Mouse (Mus musculus) telencephalon, adult 2 months (tissue): ENCODE measurements around the gene Ank.
"Not testable (repeated sequence)": the region's sequence is repeated elsewhere in the genome, so short reads cannot be mapped to it uniquely, and the experiment has no call there.

Experiments used
- DNase-seq: peaks from one replicate; pipeline ENCODE4 v3.0.0-alpha.2; 2011; ENCODE audit warnings: low read depth, low spot score

Ank gene

DNA sequence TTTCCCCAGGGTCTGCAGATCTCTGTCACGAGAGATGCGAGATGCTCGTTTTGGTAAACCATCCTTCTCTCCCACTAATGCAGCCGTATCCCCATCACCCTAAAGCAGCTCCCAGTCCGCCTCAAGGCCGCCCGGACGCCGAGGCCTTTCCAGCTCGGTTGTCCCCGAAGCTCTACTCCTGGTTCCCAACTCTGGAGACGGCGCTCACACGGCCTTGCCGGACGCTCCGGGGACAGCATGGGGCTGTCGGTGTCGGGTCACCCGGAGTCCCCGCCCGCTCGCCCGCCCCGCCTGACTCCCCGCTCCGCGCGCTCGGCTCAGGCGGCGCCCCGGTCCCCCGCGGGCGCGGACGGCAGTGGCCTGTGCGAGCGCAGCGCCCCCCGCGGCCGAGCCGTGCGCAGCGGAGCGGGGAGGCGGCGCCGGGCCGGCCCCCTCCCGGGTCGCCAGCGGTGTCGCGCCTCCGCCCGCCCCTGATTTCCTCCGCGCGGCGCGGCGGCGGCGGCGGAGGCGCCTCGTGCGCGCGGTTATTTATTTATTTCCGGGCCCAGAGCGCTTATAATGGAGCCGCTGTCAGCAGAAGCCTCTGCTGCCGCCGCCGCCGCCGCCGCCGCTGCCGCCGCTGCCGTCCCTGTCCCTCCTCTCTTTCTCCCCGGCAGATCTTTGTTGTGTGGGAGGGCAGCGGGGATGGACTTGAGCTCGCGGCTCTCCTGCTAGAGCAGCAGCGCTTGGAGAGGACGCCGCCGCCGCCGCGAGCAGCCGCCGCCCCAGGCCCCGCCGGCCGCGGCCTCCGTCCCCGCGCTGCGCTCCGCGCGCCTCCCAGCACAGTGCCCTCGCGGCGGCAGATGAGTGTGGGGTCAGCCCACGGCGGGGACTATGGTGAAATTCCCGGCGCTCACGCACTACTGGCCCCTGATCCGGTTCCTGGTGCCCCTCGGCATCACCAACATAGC is at the start of gene Ank:
Ank (plus strand) TSS at position 547 of the 950 bp plus-strand sequence.
- no peak for DNase-seq

DNA sequence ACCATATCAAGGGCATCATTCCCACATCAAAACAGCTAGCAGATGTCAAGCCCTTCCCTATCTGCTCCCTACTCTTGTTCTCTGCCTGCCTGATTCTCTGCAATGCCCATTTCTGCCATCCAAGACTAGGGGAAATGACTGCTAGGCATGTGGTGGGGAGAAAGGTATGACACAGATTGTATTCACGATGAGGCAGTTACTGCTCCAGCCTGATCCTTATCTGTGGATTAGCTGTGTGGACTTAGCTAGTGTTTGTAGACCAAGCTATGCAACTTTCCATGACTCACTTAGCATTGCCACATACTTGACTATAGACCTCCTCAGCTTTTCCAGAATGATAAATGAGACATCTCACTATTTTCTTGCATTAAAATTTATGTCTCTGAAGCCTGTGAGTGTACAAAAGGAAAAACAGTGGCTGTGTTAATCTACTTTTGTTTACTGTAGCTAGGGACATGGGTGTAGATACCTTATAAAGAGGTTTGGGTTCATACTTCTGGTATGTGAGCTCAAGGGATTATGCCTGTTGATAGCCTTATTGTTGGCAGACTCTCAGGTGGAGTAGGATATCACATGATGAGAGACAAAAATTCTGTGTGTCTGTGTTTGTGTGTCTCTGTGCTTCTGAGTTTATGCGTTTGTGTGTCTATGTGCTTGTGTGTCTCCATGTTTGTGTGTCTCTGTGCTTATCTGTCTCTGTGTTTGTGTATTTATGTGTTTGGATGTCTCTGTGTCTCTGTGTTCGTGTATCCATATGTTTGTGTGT is 47.7 kb upstream of the Ank start:
- no peak for DNase-seq

DNA sequence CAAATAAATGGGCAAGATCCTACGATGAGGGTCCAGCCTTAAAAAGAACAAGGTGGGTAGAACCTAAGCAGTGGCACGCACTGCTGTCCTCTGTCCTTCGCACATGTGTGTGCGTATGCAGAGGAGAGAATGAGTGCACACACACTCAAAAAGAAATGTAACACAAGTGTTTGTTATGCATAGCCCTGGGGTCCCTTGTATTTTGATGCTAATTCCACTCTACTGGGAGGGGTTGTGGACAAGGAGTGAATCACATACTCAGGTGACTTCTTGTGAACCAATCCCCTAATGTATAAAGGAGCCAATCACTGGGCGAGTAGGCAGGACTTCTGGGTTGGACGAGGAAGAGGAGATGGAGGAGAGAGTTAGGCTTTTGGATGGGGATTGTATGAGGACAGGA is 44.9 kb upstream of the Ank start:
- DNase-seq, result no peak

DNA sequence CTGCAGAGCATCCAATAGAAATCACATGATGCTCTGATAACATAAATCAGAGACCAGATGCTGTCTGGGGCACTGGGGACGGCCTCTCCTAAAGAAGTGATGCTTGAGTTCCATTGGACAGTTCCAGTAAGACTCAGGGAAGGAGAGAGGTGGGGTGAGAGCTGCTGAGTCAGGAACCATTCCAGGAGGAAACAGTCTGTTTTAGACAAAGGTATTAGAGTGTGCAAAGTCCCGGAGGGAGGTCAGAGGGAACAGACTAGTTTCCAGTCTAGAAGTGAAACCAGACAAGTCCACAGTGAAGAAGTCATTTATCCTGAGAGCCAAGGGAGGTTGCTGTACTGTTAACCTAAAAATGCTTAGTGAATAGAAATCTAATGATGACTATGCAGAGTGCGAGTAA is 38.9 kb upstream of the Ank start:
- DNase-seq, result no peak

DNA sequence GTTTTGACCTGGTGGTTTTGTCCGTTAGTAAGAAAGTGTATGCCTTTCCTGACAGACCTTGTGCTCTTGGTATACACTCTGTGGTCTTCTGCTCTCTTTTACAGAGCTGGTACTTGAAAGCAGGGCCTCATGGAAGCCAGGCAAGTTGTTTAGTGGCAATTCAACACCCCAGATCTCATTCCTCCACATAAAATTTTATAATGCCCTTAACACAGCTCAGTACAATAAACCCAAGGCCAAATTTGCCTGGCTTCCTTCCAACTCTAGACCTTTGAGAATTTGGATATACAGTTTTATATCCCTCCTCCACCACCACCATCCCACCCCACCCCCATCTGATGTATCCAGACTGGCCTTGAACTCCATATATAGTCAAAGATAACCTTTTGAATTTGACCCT is 36.2 kb upstream of the Ank start:
- no peak for DNase-seq

DNA sequence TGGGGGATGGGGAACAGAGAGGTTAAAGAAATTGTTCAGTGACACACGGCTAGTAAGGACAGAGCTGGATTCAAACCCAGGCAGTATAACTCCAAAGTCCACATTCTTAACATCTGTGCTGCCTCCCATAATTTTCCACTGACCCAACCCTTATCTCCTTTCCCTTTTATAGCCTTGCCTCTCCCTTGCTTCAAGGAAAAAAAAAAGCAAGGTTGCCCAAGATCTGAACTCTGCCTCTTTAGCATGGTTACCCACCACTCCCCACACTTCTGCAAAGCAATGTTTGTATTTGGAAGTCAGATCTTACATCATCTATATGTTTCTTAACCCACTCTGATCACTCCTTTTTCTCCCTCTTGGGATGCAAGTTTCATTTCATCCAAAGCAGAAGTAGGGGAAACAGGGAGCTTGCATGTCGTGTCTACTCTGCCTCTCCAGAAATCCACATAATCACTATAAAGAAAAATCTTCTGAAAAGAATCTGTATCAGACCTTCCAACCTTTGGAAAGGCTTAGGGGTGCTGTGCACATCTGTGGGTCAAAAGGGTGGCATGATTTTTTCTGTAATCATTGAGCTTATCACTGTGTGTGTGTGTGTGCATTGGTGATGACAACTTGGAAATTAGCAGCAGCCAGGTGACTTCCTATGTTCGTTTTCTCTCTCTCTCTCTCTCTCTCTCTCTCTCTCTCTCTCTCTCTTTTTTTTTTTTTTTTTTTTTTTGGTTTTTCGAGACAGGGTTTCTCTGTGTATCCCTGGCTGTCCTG is 33.4 kb upstream of the Ank start:
- DNase-seq, result no peak

DNA sequence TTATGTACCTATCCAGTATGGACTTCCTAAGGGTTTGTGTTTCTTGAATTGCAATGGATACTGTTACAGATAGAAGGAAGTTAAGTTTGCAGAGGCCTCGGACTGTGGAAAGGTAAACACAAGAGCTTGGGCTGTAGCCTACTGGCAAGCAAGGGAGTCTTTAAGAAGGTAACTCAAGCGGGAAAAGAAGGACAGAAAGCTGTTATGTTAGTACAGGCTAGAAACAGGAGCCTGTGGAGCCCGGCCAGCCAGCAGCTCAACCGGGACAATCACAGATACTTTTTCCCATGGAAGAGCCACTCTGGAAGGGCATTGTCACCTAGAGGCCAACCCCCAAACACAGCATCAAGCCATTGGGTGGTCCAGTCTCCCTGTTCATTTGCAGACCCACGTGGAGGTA is 31.1 kb upstream of the Ank start:
- no peak for DNase-seq

DNA sequence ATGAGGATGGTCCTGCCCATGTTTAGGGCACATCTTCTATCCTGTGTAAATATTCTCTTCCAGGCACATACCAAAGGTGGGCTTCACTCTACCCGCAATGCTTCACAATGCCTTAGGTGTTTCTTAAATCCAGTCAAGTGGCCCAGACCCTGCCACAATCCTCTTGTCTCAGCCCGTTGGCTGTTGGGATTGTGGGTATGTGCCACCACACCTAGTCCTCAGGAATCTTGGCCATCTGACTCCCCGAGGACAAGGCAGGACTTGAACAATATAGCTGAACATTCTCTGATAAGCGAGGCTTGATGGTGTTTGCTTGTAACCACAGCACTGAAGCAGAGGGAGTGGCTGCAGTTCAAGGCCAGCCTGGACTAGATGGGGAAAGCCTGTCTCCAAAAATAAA is 30.3 kb upstream of the Ank start:
- DNase-seq, result no peak

DNA sequence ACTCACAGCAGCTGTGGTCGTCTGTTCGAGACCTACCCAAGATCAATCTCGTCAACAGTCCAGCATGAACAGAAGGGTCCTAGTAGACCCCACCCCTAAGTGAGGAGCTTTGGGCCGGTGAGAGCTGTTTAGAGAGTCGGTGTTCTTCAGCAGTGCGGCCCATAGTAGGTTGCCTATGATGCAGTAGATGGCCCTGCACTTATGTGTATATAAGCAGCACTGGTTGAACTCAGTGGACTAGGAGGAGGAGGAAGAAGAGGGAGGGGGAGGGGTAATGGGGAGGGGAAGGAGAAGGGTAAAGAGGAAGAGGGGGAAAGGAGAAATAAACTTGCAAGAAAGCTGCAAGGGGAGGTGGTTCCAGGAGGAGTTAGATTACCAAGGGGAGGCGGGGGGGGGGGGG is 25.4 kb upstream of the Ank start:
- no peak for DNase-seq

DNA sequence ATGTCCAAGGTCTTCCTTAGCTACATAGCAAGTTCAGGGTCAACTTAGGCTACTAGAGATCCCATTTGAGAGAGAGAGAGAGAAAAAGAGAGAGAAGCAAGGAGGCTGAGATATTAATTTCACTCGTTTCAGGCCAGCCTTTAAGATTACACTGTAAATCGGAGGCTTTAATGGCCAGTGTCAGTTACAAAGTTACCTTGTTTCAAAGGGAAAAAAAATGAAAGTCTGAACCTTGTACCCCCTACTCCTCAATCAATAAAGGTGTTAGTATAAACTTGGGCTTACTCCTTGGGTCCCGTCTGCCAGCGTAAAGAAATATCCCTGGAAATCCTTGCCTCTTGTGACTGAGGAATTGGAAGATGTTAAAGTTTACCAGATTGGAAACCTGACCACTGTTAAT is 24.9 kb upstream of the Ank start:
- DNase-seq, result no peak

DNA sequence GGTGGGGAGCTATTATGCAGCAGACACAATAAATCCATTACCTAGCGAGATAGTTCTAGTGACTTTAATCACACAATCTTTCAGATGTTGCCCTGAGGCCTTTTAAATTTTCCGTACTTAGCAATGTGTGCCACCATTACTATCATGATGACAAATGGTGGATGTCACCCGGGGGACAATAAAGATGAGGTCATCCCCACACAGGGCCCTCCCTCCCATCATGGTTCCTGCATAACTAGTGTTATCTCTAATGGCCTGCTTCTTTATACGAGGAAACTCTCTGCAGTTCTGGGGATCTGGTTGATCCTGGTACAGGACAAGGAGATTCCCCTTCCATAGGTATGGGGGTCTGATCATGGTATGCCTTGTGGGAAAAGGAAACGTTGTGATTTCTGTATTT is 24.5 kb upstream of the Ank start:
- DNase-seq, result no peak

DNA sequence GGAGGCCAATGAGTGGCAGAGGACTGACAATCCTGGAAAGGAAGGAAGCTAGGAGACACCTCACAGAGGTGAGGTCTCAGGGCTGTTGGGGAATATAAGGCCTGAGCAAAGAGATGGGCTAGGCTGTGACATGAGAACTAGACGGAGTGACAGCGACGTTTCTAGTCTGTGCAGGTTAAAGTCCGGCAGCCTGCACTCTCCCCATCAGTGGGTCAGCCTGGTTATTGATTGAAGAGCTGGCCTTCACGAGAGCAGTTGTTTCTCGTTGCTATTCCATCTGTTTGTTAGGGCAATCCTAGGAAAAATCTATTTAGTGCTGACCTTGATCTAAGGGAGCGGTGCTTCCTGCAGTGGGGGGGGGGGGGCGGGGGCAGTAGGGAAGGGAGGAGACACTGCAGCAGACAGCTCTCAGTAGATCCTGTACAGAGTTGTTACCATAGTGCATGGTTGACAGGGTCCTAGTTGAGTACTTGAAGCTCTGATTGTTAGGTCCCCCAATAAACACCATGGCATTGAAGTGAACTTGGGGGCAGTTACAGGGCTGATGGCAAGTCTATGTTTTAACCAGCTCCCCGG is 21.6 kb upstream of the Ank start:
- DNase-seq, result no peak

DNA sequence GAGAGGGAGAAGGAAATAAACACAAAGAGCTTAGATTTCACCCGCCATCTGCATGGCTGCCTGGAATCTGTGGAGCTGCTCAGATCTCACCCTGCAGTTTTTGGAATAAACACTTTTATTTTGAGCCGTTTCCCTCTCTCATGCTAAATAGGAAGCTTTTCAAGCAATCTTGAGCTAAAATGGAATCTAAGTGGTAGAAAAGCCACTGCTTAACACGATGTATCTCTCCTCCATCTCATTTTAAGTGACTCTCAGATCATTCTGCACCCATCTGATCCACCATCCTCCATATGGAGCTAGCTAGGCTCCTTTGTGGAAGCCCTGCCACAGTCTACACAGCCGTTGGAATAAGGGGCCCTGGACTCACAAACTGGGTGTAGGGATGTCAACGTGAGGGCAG is 15.8 kb upstream of the Ank start:
- DNase-seq, result peak; percentile 55

DNA sequence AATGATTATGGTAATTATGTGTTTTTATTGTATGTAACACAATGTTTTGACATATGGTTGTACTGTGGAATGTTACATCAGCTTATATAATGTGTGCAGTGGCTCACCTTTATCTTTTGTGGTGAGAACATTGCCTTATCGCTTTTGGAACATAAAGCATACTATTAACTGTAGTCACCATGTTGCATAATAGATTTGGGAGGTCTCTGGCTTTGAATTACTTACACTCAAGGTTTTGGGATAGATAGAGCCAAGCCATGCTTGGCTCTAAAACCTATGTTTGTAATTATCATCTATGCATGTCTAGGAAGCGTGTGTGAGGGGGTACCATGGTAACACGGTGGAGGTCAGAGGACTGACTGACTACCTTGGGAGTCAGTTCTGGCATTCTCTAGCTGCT is 14.7 kb upstream of the Ank start:
- no peak for DNase-seq

DNA sequence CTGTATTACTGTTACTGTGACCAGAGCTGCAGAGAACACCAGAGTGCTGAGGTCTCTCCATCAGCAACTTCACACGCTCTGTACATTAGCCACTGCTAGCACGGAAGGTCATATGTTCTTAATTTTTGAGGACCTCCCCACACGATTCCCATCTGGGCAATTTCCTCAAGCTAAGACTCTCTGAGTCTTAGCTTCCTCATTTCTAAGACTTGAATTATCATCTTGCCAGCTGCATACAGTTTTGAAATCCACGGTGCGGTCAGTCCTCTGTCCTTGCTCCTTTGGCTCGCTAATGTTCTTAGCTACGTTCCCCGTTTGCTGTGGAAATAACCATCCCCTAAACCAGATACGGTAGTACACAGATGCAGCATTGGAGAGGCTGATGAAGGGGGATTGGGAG is 14.0 kb upstream of the Ank start:
- DNase-seq, result no peak

DNA sequence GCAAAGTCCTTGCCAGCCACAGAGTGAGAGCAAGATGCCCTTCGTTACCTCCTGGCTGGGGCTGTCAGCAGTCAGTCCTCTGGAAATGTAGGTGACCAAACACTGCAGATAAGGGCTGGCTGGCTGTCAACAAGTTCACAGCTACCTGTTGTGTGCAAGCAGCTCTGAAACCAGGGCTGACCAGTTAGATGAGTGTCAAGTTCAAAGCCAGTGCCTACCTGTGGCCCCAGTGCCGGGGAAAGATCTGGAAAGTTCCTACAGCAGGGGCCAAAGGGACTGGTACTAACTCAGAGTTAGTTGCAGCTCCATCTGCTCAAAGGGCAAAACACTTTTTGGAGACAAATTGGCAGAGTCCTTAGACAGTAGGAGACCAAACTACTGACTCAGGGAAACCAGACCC is 9.5 kb upstream of the Ank start:
- DNase-seq, result no peak

DNA sequence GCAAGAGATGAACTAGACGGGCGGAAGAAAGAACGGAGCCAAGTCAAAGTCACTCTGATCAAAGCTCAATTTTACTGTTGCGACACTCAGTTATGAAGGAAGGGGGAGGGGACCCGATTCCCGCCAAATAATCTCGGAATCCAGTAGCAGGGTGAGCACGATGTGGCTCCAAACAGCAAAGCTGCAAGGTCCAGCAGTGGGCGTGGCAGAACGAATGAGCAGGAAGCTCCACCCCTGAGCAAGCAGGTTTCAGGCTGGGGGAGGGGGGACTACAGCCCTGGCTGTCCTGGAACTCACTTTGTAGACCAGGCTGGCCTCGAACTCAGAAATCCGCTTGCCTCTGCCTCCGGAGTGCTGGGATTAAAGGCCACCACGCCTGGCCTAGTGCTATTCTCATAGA is 6.7 kb upstream of the Ank start:
- not testable (repeated sequence) for DNase-seq

DNA sequence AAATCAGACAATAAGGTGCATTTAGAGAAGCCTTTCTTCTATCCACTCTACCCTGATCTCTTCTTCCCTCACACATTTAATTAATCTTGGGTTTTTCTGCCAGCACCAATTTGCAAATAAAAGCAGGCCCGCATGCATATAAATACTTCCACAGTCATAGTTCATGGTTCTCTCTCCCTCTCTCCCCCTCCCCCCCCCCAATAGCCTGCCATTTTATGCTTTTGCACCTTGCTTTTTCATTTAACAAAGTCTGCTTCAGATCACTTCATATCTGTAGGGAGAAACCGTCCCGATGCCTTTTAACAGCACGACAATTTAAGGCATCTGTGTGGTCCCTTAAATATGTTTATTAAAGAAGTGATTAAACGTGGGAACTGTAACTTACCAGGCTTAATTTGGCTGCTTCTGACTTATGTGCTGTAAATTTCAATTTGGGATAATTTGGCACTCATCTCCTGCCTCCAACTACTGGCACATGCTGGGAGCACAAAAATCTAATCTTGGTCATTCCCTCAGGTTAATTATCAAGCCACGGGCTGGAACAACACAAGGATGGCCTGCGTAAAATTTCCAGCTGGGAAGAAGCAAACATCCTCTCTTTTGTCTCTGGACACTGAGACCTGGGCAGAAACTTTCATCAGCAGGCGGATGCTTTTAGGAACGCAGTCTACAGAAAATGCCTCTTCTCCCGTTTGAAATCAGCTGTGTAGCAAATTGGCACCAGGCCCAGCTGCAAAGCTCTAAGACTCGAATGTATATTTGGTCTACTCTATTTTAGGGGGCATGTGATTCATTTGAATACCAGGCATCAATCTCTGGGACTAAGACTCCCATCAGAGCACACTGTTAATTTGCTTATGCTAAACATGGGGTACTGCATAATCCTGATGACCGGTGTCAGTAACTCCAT is 4.9 kb upstream of the Ank start:
- DNase-seq, result peak; percentile 74

DNA sequence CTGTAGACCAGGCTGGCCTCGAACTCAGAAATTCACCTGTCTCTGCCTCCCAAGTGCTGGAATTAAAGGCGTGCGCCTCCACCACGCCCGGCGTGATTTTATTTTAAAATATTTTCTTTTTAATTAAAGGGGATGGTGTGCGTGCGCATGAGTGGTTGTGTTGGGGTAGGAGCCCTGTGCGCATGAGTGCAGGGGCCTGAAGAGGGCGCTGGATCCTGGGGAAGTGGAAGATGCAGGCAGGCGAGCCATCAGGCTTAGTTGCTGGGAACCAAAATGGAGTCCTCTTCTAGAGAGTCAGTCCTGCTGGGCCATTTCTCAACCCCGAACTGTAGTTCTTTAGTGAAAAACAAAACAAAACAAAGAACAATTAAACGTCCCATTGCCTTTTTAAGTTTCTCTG is 2.6 kb upstream of the Ank start:
- no peak for DNase-seq

DNA sequence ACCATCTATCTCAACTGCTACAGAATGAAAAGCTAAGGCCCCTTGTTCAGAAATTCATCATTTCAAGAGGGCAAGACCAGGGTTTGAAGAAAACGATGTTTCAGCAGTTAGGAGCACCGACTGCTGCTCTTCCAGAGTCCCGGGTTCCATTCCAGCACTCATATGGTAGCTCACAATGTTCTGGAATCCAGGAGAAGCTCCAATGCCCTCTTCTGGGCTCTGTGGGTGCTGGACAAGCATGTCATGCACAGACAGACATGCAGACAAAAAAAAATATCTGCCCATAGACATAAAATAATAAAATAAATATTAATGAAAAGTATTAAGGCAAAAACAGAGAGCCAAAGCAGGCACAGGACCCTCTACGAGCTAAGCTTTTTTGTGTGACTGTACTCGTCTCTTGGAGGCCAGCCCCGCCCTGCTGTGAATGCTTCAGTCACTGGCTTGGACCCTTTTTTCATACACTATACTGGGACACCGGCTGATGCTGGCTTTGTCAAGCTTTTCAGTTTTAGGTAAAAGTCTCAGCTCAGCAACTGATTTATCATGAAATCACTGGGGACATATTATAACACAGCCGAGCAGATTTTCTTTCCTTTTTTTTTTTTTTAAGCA is 979 bp upstream of the Ank start:
- DNase-seq, result no peak
